Mouse (Mus musculus) forebrain, embryonic 12.5 days (tissue): ENCODE measurements at regions not wholly inside any gene's neighbourhood (a gene's known extent, or its start where the extent isn't known, plus 50 kb on each side); places are given as distances from the start of the nearest gene placed in this dataset.

ENCODE experiments used
- ATAC-seq: fragments of 200-750 bp; cut with Nextera tagmentation; 2 replicates; pipeline ENCODE4 v1.8.0; 2017; ENCODE audit warnings: moderate TSS enrichment; ENCODE audit not compliant: low FRiP score
- H3K27ac ChIP-seq: fragments of 300-500 bp; sonication (generic); 2 replicates; pipeline ENCODE4 v1.5.1; 2016; ENCODE audit warnings: mild to moderate bottlenecking
- H3K27me3 ChIP-seq: fragments of 300-500 bp; sonication (generic); 2 replicates; pipeline ENCODE4 v1.6.1; 2016; ENCODE audit warnings: mild to moderate bottlenecking
- H3K36me3 ChIP-seq: fragments of 300-500 bp; sonication (generic); replicated peaks from 2 replicates; pipeline ENCODE4 v1.6.1; 2016; ENCODE audit warnings: mild to moderate bottlenecking
- H3K4me1 ChIP-seq: fragments of 300-500 bp; sonication (generic); 2 replicates; pipeline ENCODE4 v1.6.1; 2016
- H3K4me2 ChIP-seq: fragments of 300-500 bp; sonication (generic); 2 replicates; pipeline ENCODE4 v1.6.1; 2016; ENCODE audit warnings: mild to moderate bottlenecking, moderate library complexity
- H3K4me3 ChIP-seq: fragments of 300-500 bp; sonication (generic); replicated peaks from 2 replicates; pipeline ENCODE4 v1.5.1; 2016; ENCODE audit warnings: mild to moderate bottlenecking
- H3K9ac ChIP-seq: fragments of 300-500 bp; sonication (generic); 2 replicates; pipeline ENCODE4 v1.6.1; 2016; ENCODE audit warnings: mild to moderate bottlenecking
- H3K9me3 ChIP-seq: fragments of 300-500 bp; sonication (generic); 2 replicates; pipeline ENCODE4 v1.6.1; 2016
- WGBS: fragments of 180-500 bp; shearing (Covaris S2); methylation state at CpG from one replicate; pipeline ENCODE4 v1.1.7; 2016; 5-methylcytosine and 5-hydroxymethylcytosine counted together

- no peaks in the 10 kb centered on the region for H3K4me1 ChIP-seq
- ATAC-seq, result no peak
- no peak overlapping the region for H3K4me2 ChIP-seq
Observed at GRCm38 (mm10) chr16:58234686-58235085, 173.6 kb upstream of the Dcbld2 start.

GRCm38 (mm10) chr16:58236857-58237256, 171.4 kb upstream of the Dcbld2 start:
- no peak overlapping the region for H3K4me3 ChIP-seq
- H3K27me3 ChIP-seq, result no peaks in the 10 kb centered on the region
- H3K9me3 ChIP-seq, result no peaks in the 10 kb centered on the region
- H3K9ac ChIP-seq, result no peak overlapping the region
- H3K27ac ChIP-seq, result no peak overlapping the region
- H3K4me1 ChIP-seq, result no peaks in the 10 kb centered on the region
- H3K4me2 ChIP-seq, result no peak overlapping the region
- WGBS, result 88% methylated on average over 1 of the region's 1 CpGs
- H3K36me3 ChIP-seq, result no peaks in the 10 kb centered on the region
- ATAC-seq, result no peak

More at GRCm38 (mm10) chr16:58234686-58235085, 173.6 kb upstream of the Dcbld2 start:
- H3K9ac ChIP-seq, result no peak overlapping the region
- H3K36me3 ChIP-seq, result no peaks in the 10 kb centered on the region
- H3K4me3 ChIP-seq, result no peak overlapping the region
- H3K27ac ChIP-seq, result no peak overlapping the region
- no peaks in the 10 kb centered on the region for H3K9me3 ChIP-seq
- H3K27me3 ChIP-seq, result no peaks in the 10 kb centered on the region

GRCm38 (mm10) chr16:58276281-58276680, 132.0 kb upstream of the Dcbld2 start:
- Histone ChIP-seq H3K27me3 (no peaks in the 10 kb centered on the region), H3K36me3 (no peaks in the 10 kb centered on the region), H3K4me2 (no peak overlapping the region), H3K4me3 (no peak overlapping the region), H3K9me3 (no peaks in the 10 kb centered on the region), H3K27ac (no peak overlapping the region), H3K9ac (no peak overlapping the region), H3K4me1 (no peaks in the 10 kb centered on the region)
- ATAC-seq, result no peak
- WGBS, result 88% methylated on average over 3 of the region's 3 CpGs

- Histone ChIP-seq H3K9ac (no peak overlapping the region), H3K4me3 (no peak overlapping the region), H3K9me3 (no peaks in the 10 kb centered on the region), H3K27me3 (no peaks in the 10 kb centered on the region), H3K36me3 (no peaks in the 10 kb centered on the region), H3K27ac (no peak overlapping the region), H3K4me2 (no peak overlapping the region), H3K4me1 (no peaks in the 10 kb centered on the region)
- 55% methylated on average over 3 of the region's 3 CpGs for WGBS
- no peak for ATAC-seq
Observed at GRCm38 (mm10) chr16:58281474-58281873, 126.8 kb upstream of the Dcbld2 start.

GRCm38 (mm10) chr16:58294457-58294856, 113.8 kb upstream of the Dcbld2 start:
- Histone ChIP-seq H3K36me3 (no peaks in the 10 kb centered on the region), H3K4me3 (no peak overlapping the region), H3K4me1 (no peaks in the 10 kb centered on the region), H3K27ac (no peak overlapping the region), H3K9me3 (no peaks in the 10 kb centered on the region), H3K27me3 (no peaks in the 10 kb centered on the region), H3K4me2 (no peak overlapping the region), H3K9ac (no peak overlapping the region)
- ATAC-seq, result no peak
- WGBS, result 92% methylated on average over 3 of the region's 3 CpGs

- no peaks in the 10 kb centered on the region for H3K4me1 ChIP-seq
- ATAC-seq, result no peak
Observed at GRCm38 (mm10) chr16:58295128-58295527, 113.1 kb upstream of the Dcbld2 start.

GRCm38 (mm10) chr16:58299495-58299894, 108.7 kb upstream of the Dcbld2 start:
- H3K27me3 ChIP-seq, result no peaks in the 10 kb centered on the region
- 15% methylated on average over 4 of the region's 4 CpGs for WGBS
- H3K27ac ChIP-seq, result no peak overlapping the region
- no peaks in the 10 kb centered on the region for H3K36me3 ChIP-seq
- H3K9me3 ChIP-seq, result no peaks in the 10 kb centered on the region
- H3K4me3 ChIP-seq, result no peak overlapping the region
- ATAC-seq, result peak; percentile 76
- no peak overlapping the region for H3K4me2 ChIP-seq
- no peak overlapping the region for H3K9ac ChIP-seq
- H3K4me1 ChIP-seq, result peaks cover 4% of the 10 kb centered on the region; the same call in 1 of the 2 replicates

More at GRCm38 (mm10) chr16:58295128-58295527, 113.1 kb upstream of the Dcbld2 start:
- H3K4me3 ChIP-seq, result no peak overlapping the region
- no peaks in the 10 kb centered on the region for H3K9me3 ChIP-seq
- no peak overlapping the region for H3K9ac ChIP-seq
- H3K27me3 ChIP-seq, result no peaks in the 10 kb centered on the region
- no peaks in the 10 kb centered on the region for H3K36me3 ChIP-seq
- no peak overlapping the region for H3K27ac ChIP-seq
- no peak overlapping the region for H3K4me2 ChIP-seq
- 71% methylated on average over 1 of the region's 1 CpGs for WGBS

GRCm38 (mm10) chr16:58300098-58300497, 108.1 kb upstream of the Dcbld2 start:
- WGBS, result 91% methylated on average over 6 of the region's 6 CpGs
- H3K4me3 ChIP-seq, result no peak overlapping the region
- no peak for ATAC-seq
- no peaks in the 10 kb centered on the region for H3K27me3 ChIP-seq
- H3K27ac ChIP-seq, result no peak overlapping the region
- no peaks in the 10 kb centered on the region for H3K9me3 ChIP-seq
- H3K4me2 ChIP-seq, result no peak overlapping the region
- no peak overlapping the region for H3K9ac ChIP-seq
- no peaks in the 10 kb centered on the region for H3K36me3 ChIP-seq
- H3K4me1 ChIP-seq, result peaks cover 4% of the 10 kb centered on the region; the same call in 1 of the 2 replicates

GRCm38 (mm10) chr16:58303555-58303954, 104.7 kb upstream of the Dcbld2 start:
- Histone ChIP-seq H3K9me3 (no peaks in the 10 kb centered on the region; the same call in 1 of the 2 replicates), H3K4me3 (no peak overlapping the region), H3K9ac (no peak overlapping the region), H3K4me1 (peaks cover 4% of the 10 kb centered on the region; the same call in 1 of the 2 replicates), H3K4me2 (no peak overlapping the region), H3K36me3 (no peaks in the 10 kb centered on the region), H3K27me3 (no peaks in the 10 kb centered on the region), H3K27ac (no peak overlapping the region)
- 19% methylated on average over 5 of the region's 5 CpGs for WGBS
- ATAC-seq, result no peak

GRCm38 (mm10) chr16:58316889-58317455, 91.3 kb upstream of the Dcbld2 start:
- Histone ChIP-seq H3K9ac (no peak overlapping the region), H3K4me2 (no peak overlapping the region), H3K4me1 (peaks cover 5% of the 10 kb centered on the region; the same call in 1 of the 2 replicates), H3K4me3 (no peak overlapping the region), H3K27ac (no peak overlapping the region), H3K36me3 (no peaks in the 10 kb centered on the region), H3K9me3 (no peaks in the 10 kb centered on the region), H3K27me3 (no peaks in the 10 kb centered on the region)
- ATAC-seq, result no peak
- 48% methylated on average over 6 of the region's 6 CpGs for WGBS

- Histone ChIP-seq H3K9me3 (no peaks in the 10 kb centered on the region), H3K27me3 (no peaks in the 10 kb centered on the region), H3K4me1 (no peaks in the 10 kb centered on the region), H3K4me3 (no peak overlapping the region), H3K27ac (no peak overlapping the region), H3K36me3 (no peaks in the 10 kb centered on the region), H3K4me2 (no peak overlapping the region), H3K9ac (no peak overlapping the region)
- 88% methylated on average over 3 of the region's 3 CpGs for WGBS
- ATAC-seq, result no peak
Observed at GRCm38 (mm10) chr16:58331087-58331486, 77.2 kb upstream of the Dcbld2 start.

GRCm38 (mm10) chr16:58343921-58344320, 64.3 kb upstream of the Dcbld2 start:
- Histone ChIP-seq H3K4me1 (no peaks in the 10 kb centered on the region), H3K9me3 (no peaks in the 10 kb centered on the region), H3K36me3 (no peaks in the 10 kb centered on the region), H3K4me2 (no peak overlapping the region), H3K27ac (no peak overlapping the region), H3K9ac (no peak overlapping the region), H3K4me3 (no peak overlapping the region), H3K27me3 (no peaks in the 10 kb centered on the region)
- 91% methylated on average over 5 of the region's 5 CpGs for WGBS
- ATAC-seq, result no peak

GRCm38 (mm10) chr16:58349354-58349753, 58.9 kb upstream of the Dcbld2 start:
- ATAC-seq, result no peak
- 52% methylated on average over 5 of the region's 5 CpGs for WGBS

More at GRCm38 (mm10) chr16:58349354-58349753, 58.9 kb upstream of the Dcbld2 start:
- H3K9ac ChIP-seq, result no peak overlapping the region
- no peaks in the 10 kb centered on the region for H3K36me3 ChIP-seq
- H3K4me2 ChIP-seq, result no peak overlapping the region
- H3K27ac ChIP-seq, result no peak overlapping the region
- no peaks in the 10 kb centered on the region for H3K27me3 ChIP-seq
- H3K4me3 ChIP-seq, result no peak overlapping the region
- H3K4me1 ChIP-seq, result no peaks in the 10 kb centered on the region
- no peaks in the 10 kb centered on the region for H3K9me3 ChIP-seq
